Mouse (Mus musculus) CD4-positive, CD25-positive, alpha-beta regulatory T cell, adult 4 months (primary cell): ENCODE measurements around the gene Mllt3. TPM values are rescaled to one million over a fixed set of nuclear protein-coding genes. Genes with fewer than 3 reads are reported as not detected.

Source experiments
- polyA plus RNA-seq, 2 experiments: library from polyadenylated mRNA; unstranded; fragments of 100-300 nt; shearing (Covaris generic); gene quantifications; one replicate each; pipeline ENCODE4 v1.2.1; 2017

Gene Mllt3
- polyA plus RNA-seq, 2 experiments from 2014 or later, result 119 to 131 TPM

Other genes starting within 250 kb of the Mllt3 start
- gene Focad, start 61.3 kb upstream of the Mllt3 start, polyA plus RNA-seq, result 10 to 100 TPM; 16.4 to 18.4 TPM